Mouse (Mus musculus) cerebellum, adult 2 months (tissue): ENCODE measurements at regions not wholly inside any gene's neighbourhood (a gene's known extent, or its start where the extent isn't known, plus 50 kb on each side); places are given as distances from the start of the nearest gene placed in this dataset.

ENCODE experiments used
- DNase-seq, 2 experiments: peaks; one replicate each; pipeline ENCODE4 v3.0.0; 2021
- H3K27ac ChIP-seq: fragments of 200-500 bp; 2 replicates; pipeline ENCODE4 v1.5.1; 2012; ENCODE audit warnings: low read length, control low read depth, inconsistent platforms; ENCODE audit not compliant: insufficient read depth
- H3K27me3 ChIP-seq: fragments of 200-500 bp; 2 replicates; pipeline ENCODE4 v1.6.1; 2012; ENCODE audit warnings: inconsistent platforms, mild to moderate bottlenecking, low read length, moderate library complexity; ENCODE audit not compliant: control insufficient read depth, insufficient read depth
- H3K4me1 ChIP-seq: fragments of 200-500 bp; 2 replicates; pipeline ENCODE4 v1.6.1; 2011; ENCODE audit warnings: low read length; ENCODE audit not compliant: control insufficient read depth, insufficient read depth
- H3K4me3 ChIP-seq: fragments of 200-500 bp; replicated peaks from 2 replicates; pipeline ENCODE3; 2011; ENCODE audit warnings: mild to moderate bottlenecking, low read depth, low read length, control low read depth; ENCODE audit not compliant: insufficient read depth
- CTCF ChIP-seq: fragments of 200-500 bp; IDR thresholded peaks from 2 replicates; pipeline ENCODE4 v1.5.1; 2011; ENCODE audit warnings: low read depth, mild to moderate bottlenecking, control low read depth, low read length, moderate library complexity, borderline replicate concordance; ENCODE audit not compliant: insufficient read depth
- POLR2A ChIP-seq: fragments of 200-500 bp; IDR thresholded peaks from 2 replicates; pipeline ENCODE4 v1.6.1; 2011; ENCODE audit warnings: low read length, control low read depth, borderline replicate concordance; ENCODE audit not compliant: insufficient read depth
- WGBS: fragments of 180-500 bp; shearing (Covaris S2); methylation state at CpG from one replicate; pipeline ENCODE4 v1.1.7; 2018; 5-methylcytosine and 5-hydroxymethylcytosine counted together

GRCm38 (mm10) chr4:33833134-33833533 is 91.3 kb upstream of the Cnr1 start:
- no peak for TF ChIP-seq CTCF
- no peak for TF ChIP-seq POLR2A
- H3K27me3 ChIP-seq: no peaks in the 10 kb centered on the region
- H3K4me1 ChIP-seq: no peaks in the 10 kb centered on the region
- DNase-seq: peak in 1 of 2 experiments; percentile 10
- WGBS: 39% methylated on average over 7 of the region's 7 CpGs
- no peak overlapping the region for H3K4me3 ChIP-seq
- H3K27ac ChIP-seq: no peak overlapping the region

- no peak overlapping the region for H3K27ac ChIP-seq
- 78% methylated on average over 6 of the region's 6 CpGs for WGBS
- no peak overlapping the region for H3K4me3 ChIP-seq
- TF ChIP-seq CTCF (no peak), POLR2A (no peak)
- no peaks in the 10 kb centered on the region for H3K4me1 ChIP-seq
- no peaks in the 10 kb centered on the region for H3K27me3 ChIP-seq
- no peak for DNase-seq
These were observed 86.0 kb upstream of the Cnr1 start for GRCm38 (mm10) chr4:33838436-33838835.

- 36% methylated on average over 14 of the region's 14 CpGs for WGBS
- H3K4me1 ChIP-seq: no peaks in the 10 kb centered on the region
- no peaks in the 10 kb centered on the region for H3K27me3 ChIP-seq
- no peak overlapping the region for H3K4me3 ChIP-seq
- peak; percentile 29 to 33 for DNase-seq
- TF ChIP-seq POLR2A (no peak), CTCF (no peak)
- no peak overlapping the region for H3K27ac ChIP-seq
These were observed 84.3 kb upstream of the Cnr1 start for GRCm38 (mm10) chr4:33840119-33840518.

- WGBS: 74% methylated on average over 9 of the region's 9 CpGs
- Histone ChIP-seq H3K4me3 (no peak overlapping the region), H3K27ac (no peak overlapping the region), H3K27me3 (no peaks in the 10 kb centered on the region), H3K4me1 (no peaks in the 10 kb centered on the region)
- no peak for TF ChIP-seq POLR2A
- no peak for TF ChIP-seq CTCF
- DNase-seq: no peak
These were observed 78.6 kb upstream of the Cnr1 start for GRCm38 (mm10) chr4:33845611-33846395.

DNA sequence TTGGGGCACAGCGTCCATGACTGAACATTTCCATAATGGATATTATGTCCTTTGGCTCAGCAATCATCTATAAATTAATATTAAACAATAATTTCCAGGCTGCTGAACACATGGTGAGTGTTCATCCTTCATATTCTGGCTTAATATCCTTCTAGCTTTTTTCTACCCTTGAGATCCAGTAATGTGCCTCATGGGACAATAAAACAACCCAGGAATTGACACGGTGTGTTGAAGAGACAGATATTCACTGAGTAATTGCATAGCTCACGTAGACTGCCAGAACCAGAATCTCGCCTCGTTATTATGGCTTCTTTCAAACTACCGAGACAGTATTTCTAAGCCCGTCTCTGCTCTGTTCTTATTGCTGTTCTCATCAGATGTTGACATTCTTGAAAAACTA is 74.1 kb upstream of the Cnr1 start:
- no peak for TF ChIP-seq POLR2A
- no peak for TF ChIP-seq CTCF
- no peaks in the 10 kb centered on the region for H3K4me1 ChIP-seq
- no peak overlapping the region for H3K27ac ChIP-seq
- H3K27me3 ChIP-seq: no peaks in the 10 kb centered on the region
- DNase-seq: no peak
- 76% methylated on average over 7 of the region's 7 CpGs for WGBS
- H3K4me3 ChIP-seq: no peak overlapping the region

DNA sequence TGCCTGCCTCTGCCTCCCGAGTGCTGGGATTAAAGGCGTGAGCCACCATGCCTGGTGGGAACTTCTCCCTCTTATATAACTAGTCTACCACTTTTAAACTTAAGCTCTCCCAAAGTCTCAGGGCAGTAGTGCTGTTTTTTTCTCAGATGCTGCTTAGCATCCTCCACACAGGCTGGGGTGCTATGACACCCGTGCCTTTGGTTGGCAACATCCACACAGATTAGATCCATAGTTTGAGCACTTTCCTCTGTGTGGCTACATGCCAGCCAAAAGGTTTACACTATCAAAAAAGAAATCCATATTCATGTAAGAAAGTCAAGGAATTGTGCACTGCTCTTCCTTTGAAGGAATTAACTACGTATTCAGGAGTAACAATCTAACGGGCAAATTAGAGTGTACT is 72.1 kb upstream of the Cnr1 start:
- H3K4me3 ChIP-seq: no peak overlapping the region
- no peaks in the 10 kb centered on the region for H3K4me1 ChIP-seq
- no peak overlapping the region for H3K27ac ChIP-seq
- WGBS: 85% methylated on average over 5 of the region's 5 CpGs
- TF ChIP-seq POLR2A (no peak), CTCF (no peak)
- H3K27me3 ChIP-seq: no peaks in the 10 kb centered on the region
- DNase-seq: no peak

GRCm38 (mm10) chr4:33855112-33855511 is 69.3 kb upstream of the Cnr1 start:
- H3K4me1 ChIP-seq: no peaks in the 10 kb centered on the region
- DNase-seq: no peak
- H3K4me3 ChIP-seq: no peak overlapping the region
- H3K27ac ChIP-seq: no peak overlapping the region
- no peak for TF ChIP-seq POLR2A
- TF ChIP-seq CTCF: no peak
- no peaks in the 10 kb centered on the region for H3K27me3 ChIP-seq

GRCm38 (mm10) chr4:33867126-33867525 is 57.3 kb upstream of the Cnr1 start:
- Histone ChIP-seq H3K4me1 (no peaks in the 10 kb centered on the region), H3K27ac (no peak overlapping the region), H3K4me3 (no peak overlapping the region), H3K27me3 (no peaks in the 10 kb centered on the region)
- no peak for DNase-seq
- no peak for TF ChIP-seq CTCF
- no peak for TF ChIP-seq POLR2A
- WGBS: 97% methylated on average over 2 of the region's 2 CpGs
